Mouse (Mus musculus) testis, adult 2 months (tissue): ENCODE data around the gene E130309D02Rik.
A peak's percentile ranks its signal among the peaks of the same experiment; 100 is the strongest.

Experiments used
- CTCF ChIP-seq: fragments of 200-500 bp; IDR thresholded peaks from 2 replicates; pipeline ENCODE4 v1.5.1; 2012; ENCODE audit warnings: low read depth, mild to moderate bottlenecking, inconsistent platforms, low read length, moderate library complexity; ENCODE audit not compliant: control insufficient read depth, insufficient read depth, insufficient replicate concordance
- POLR2A ChIP-seq: fragments of 200-500 bp; IDR thresholded peaks from 2 replicates; pipeline ENCODE4 v1.6.1; 2012; ENCODE audit warnings: low read depth, mild to moderate bottlenecking, inconsistent platforms, low read length, moderate library complexity; ENCODE audit not compliant: control insufficient read depth

GRCm38 (mm10) chr5:143294862-143295261, 20.3 kb downstream of the E130309D02Rik start:
- TF ChIP-seq POLR2A (no peak), CTCF (peak; percentile 62; the same call in 1 of the 2 replicates)
